Mouse (Mus musculus) midbrain, postnatal 0 days (tissue): Measurements from ENCODE around the gene Ddit4. TPM values are rescaled to one million over a fixed set of nuclear protein-coding genes. Genes with fewer than 3 reads are reported as not detected.

Experiments used
- ATAC-seq: fragments of 200-750 bp; cut with Nextera tagmentation; 2 replicates; pipeline ENCODE4 v1.8.0; 2017; ENCODE audit warnings: moderate number of reproducible peaks, mild to moderate bottlenecking, moderate TSS enrichment, moderate library complexity; ENCODE audit not compliant: low FRiP score
- DNase-seq: peaks from one replicate; pipeline ENCODE4 v3.0.0-alpha.2; 2015; ENCODE audit warnings: low spot score
- H3K27ac ChIP-seq: fragments of 300-500 bp; sonication (generic); 2 replicates; pipeline ENCODE4 v1.5.1; 2014; ENCODE audit warnings: low read depth, mild to moderate bottlenecking, low read length, mixed read lengths
- H3K27me3 ChIP-seq: fragments of 300-500 bp; sonication (generic); 2 replicates; pipeline ENCODE4 v1.6.1; 2014; ENCODE audit warnings: low read length, control low read depth, mixed read lengths; ENCODE audit not compliant: insufficient read depth
- H3K36me3 ChIP-seq: fragments of 300-500 bp; sonication (generic); 2 replicates; pipeline ENCODE4 v1.6.1; 2014; ENCODE audit warnings: low read length, control low read depth, mixed read lengths; ENCODE audit not compliant: insufficient read depth
- H3K4me1 ChIP-seq: fragments of 300-500 bp; sonication (generic); 2 replicates; pipeline ENCODE4 v1.6.1; 2014; ENCODE audit warnings: mild to moderate bottlenecking, control low read depth, antibody characterized with exemption, low read length, mixed read lengths; ENCODE audit not compliant: insufficient read depth
- H3K4me2 ChIP-seq: fragments of 300-500 bp; sonication (generic); 2 replicates; pipeline ENCODE4 v1.6.1; 2014; ENCODE audit warnings: low read depth, mild to moderate bottlenecking, low read length, mixed read lengths; ENCODE audit not compliant: poor library complexity, severe bottlenecking
- H3K4me3 ChIP-seq: fragments of 300-500 bp; sonication (generic); 2 replicates; pipeline ENCODE4 v1.5.1; 2014; ENCODE audit warnings: low read depth, mild to moderate bottlenecking, low read length, moderate library complexity
- H3K9ac ChIP-seq: fragments of 300-500 bp; sonication (generic); replicated peaks from 2 replicates; pipeline ENCODE4 v1.6.1; 2014; ENCODE audit warnings: mild to moderate bottlenecking, low read length, moderate library complexity, mixed read lengths; ENCODE audit not compliant: poor library complexity, severe bottlenecking
- H3K9me3 ChIP-seq: fragments of 300-500 bp; sonication (generic); 2 replicates; pipeline ENCODE4 v1.6.1; 2016; ENCODE audit warnings: low read length, control low read depth
- CTCF ChIP-seq: IDR thresholded peaks from 2 replicates; pipeline ENCODE4 v1.5.1; 2016; ENCODE audit warnings: antibody characterized with exemption, mild to moderate bottlenecking
- WGBS: fragments of 180-500 bp; shearing (Covaris S2); extraction: QIAGEN DNeasy Blood & Tissue Kit; methylation state at CpG from one replicate; pipeline ENCODE4 v1.1.7; 2014; 5-methylcytosine and 5-hydroxymethylcytosine counted together
- polyA plus RNA-seq: library from polyadenylated mRNA; unstranded; fragments of >200 nt; fragmentation: Nextera tagmentation; extraction: Ambion mirVana; gene quantifications from 2 replicates; pipeline ENCODE4 v1.2.1, GENCODE M21; 2015
- total RNA-seq: library from RNA; depleted of rRNA; stranded (reverse); fragments of >200 nt; gene quantifications from 2 replicates; pipeline ENCODE4 v1.2.3, GENCODE M21; 2014

The Ddit4 gene
- total and polyA plus RNA-seq, 2 experiments from 2014 or later = 43.4 to 57.5 TPM

- Histone ChIP-seq H3K27me3 (no peaks in the 10 kb centered on the region), H3K4me3 (no peak overlapping the region), H3K9me3 (no peaks in the 10 kb centered on the region), H3K36me3 (no peaks in the 10 kb centered on the region), H3K4me1 (peaks cover 23% of the 10 kb centered on the region), H3K9ac (no peak overlapping the region), H3K27ac (peak overlapping the region; percentile 18; the same call in 1 of the 2 replicates), H3K4me2 (no peak overlapping the region)
- WGBS = 55% methylated on average over 5 of the region's 5 CpGs
- ATAC-seq = no peak
- DNase-seq = no peak
- TF ChIP-seq CTCF = no peak
Measured at GRCm38 (mm10) chr10:59956681-59957080, 5.0 kb upstream of the Ddit4 start.

GRCm38 (mm10) chr10:59953564-59954039 is 2.0 kb upstream of the Ddit4 start:
- ATAC-seq (no peak), DNase-seq (no peak)
- Histone ChIP-seq H3K9ac (no peak overlapping the region), H3K27ac (peak overlapping the region; percentile 26; the same call in 1 of the 2 replicates), H3K9me3 (no peaks in the 10 kb centered on the region), H3K27me3 (no peaks in the 10 kb centered on the region), H3K4me3 (no peak overlapping the region), H3K4me1 (peaks cover 27% of the 10 kb centered on the region), H3K36me3 (0 out of 2 replicates have a peak, but pooled peaks cover 2% of the 10 kb centered on the region), H3K4me2 (no peak overlapping the region)
- WGBS = 39% methylated on average over 7 of the region's 7 CpGs
- TF ChIP-seq CTCF = no peak

GRCm38 (mm10) chr10:59952781-59953563 is 1.3 kb upstream of the Ddit4 start:
- Histone ChIP-seq H3K4me1 (peaks cover 21% of the 10 kb centered on the region), H3K27me3 (no peaks in the 10 kb centered on the region), H3K4me3 (peak overlapping the region; percentile 96), H3K9me3 (no peaks in the 10 kb centered on the region), H3K36me3 (0 out of 2 replicates have a peak, but pooled peaks cover 2% of the 10 kb centered on the region), H3K4me2 (peak overlapping the region; percentile 94), H3K9ac (peak overlapping the region; percentile 84; the same call in 1 of the 2 replicates), H3K27ac (peak overlapping the region; percentile 97)
- no peak for ATAC-seq
- TF ChIP-seq CTCF = no peak
- WGBS = 24% methylated on average over 16 of the region's 16 CpGs
- DNase-seq = no peak

GRCm38 (mm10) chr10:59952152-59952780 is 632 bp upstream of the Ddit4 start:
- DNase-seq = peak; percentile 89

GRCm38 (mm10) chr10:59950716-59951191 is 880 bp downstream of the Ddit4 start:
- Histone ChIP-seq H3K36me3 (0 out of 2 replicates have a peak, but pooled peaks cover 2% of the 10 kb centered on the region), H3K4me3 (peak overlapping the region; percentile 96), H3K9ac (peak overlapping the region; percentile 96), H3K4me1 (peaks cover 7% of the 10 kb centered on the region), H3K27ac (peak overlapping the region; percentile 97), H3K9me3 (no peaks in the 10 kb centered on the region), H3K4me2 (peak overlapping the region; percentile 98), H3K27me3 (no peaks in the 10 kb centered on the region)
- ATAC-seq (peak; percentile 50), DNase-seq (peak; percentile 85)
- peak; percentile 76 for TF ChIP-seq CTCF
- WGBS = 0% methylated on average over 23 of the region's 23 CpGs

More at GRCm38 (mm10) chr10:59952152-59952780, 632 bp upstream of the Ddit4 start:
- H3K9ac ChIP-seq = peak overlapping the region; percentile 84
- peak; percentile 44 for ATAC-seq
- 0 out of 2 replicates have a peak, but pooled peaks cover 2% of the 10 kb centered on the region for H3K36me3 ChIP-seq
- peak overlapping the region; percentile 97 for H3K27ac ChIP-seq
- no peaks in the 10 kb centered on the region for H3K9me3 ChIP-seq
- H3K4me1 ChIP-seq = peaks cover 14% of the 10 kb centered on the region
- H3K4me3 ChIP-seq = peak overlapping the region; percentile 96
- H3K27me3 ChIP-seq = no peaks in the 10 kb centered on the region
- peak overlapping the region; percentile 94 for H3K4me2 ChIP-seq
- WGBS = under 1% methylated on average over 31 of the region's 31 CpGs
- TF ChIP-seq CTCF = no peak
